Mouse (Mus musculus): Measurements from ENCODE around the gene Ezh1.

GRCm38 (mm10) chr11:101245855-101246701 lies 19.8 kb upstream of the Ezh1 start, which contains the start of gene Ramp2:
- TF ChIP-seq CTCF (conservative IDR thresholded peaks at IDR 0.05; ENCODE audit: low read length) (no peak), POU5F1 (IDR thresholded peaks at IDR 0.05; ENCODE audit: borderline replicate concordance, low read length) (no peak), NANOG (IDR thresholded peaks at IDR 0.05; ENCODE audit: borderline replicate concordance, low read length) (no peak)
